Mouse (Mus musculus) bone marrow, adult 2 months (tissue): ENCODE measurements at regions not wholly inside any gene's neighbourhood (a gene's known extent, or its start where the extent isn't known, plus 50 kb on each side); places are given as distances from the start of the nearest gene placed in this dataset.

Experiments
- CTCF ChIP-seq: fragments of 200-500 bp; IDR thresholded peaks from 2 replicates; pipeline ENCODE4 v1.5.1; 2011; ENCODE audit warnings: low read length, control low read depth; ENCODE audit not compliant: control insufficient read depth, insufficient read depth
- POLR2A ChIP-seq: fragments of 200-500 bp; IDR thresholded peaks from 2 replicates; pipeline ENCODE4 v1.6.1; 2011; ENCODE audit warnings: low read depth, mild to moderate bottlenecking, control low read depth, low read length, borderline replicate concordance; ENCODE audit not compliant: control insufficient read depth

GRCm38 (mm10) chr15:27304256-27304655, 162.2 kb upstream of the Ank start:
- TF ChIP-seq CTCF (no peak), POLR2A (no peak)
